Mouse (Mus musculus): ENCODE data around the gene Grm5. TPM values are rescaled to one million over a fixed set of nuclear protein-coding genes. Genes with fewer than 3 reads are reported as not detected.

Grm5 gene
- polyA plus RNA-seq, 1 experiment from 2014 or later: not detected

GRCm38 (mm10) chr7:87793896-87794295, 209.9 kb downstream of the Grm5 start:
- Histone ChIP-seq H3K27me3 (ENCODE audit: control insufficient read depth, insufficient read depth, low read depth, low read length) (no peaks in the 10 kb centered on the region), H3K36me3 (ENCODE audit: control insufficient read depth, insufficient read depth) (no peaks in the 10 kb centered on the region), H3K4me3 (ENCODE audit: low read depth, low read length) (no peak overlapping the region), H3K4me1 (ENCODE audit: control insufficient read depth, low read depth, low read length) (no peaks in the 10 kb centered on the region), H3K27ac (ENCODE audit: low read length) (no peak overlapping the region), H3K4me2 (ENCODE audit: low read depth, low read length) (no peak overlapping the region), H3K9me3 (replicated peaks; ENCODE audit: control insufficient read depth, low read length) (no peaks in the 10 kb centered on the region), H3K9ac (ENCODE audit: low read depth, low read length) (no peak overlapping the region)
- ATAC-seq (ENCODE audit: low read depth): no peak
- 58% methylated on average over 4 of the region's 4 CpGs for WGBS (ENCODE audit: insufficient replicate concordance)

GRCm38 (mm10) chr7:87824898-87825297, 240.9 kb downstream of the Grm5 start:
- 30% methylated on average over 1 of the region's 1 CpGs for WGBS (ENCODE audit: insufficient replicate concordance)
- no peaks in the 10 kb centered on the region for H3K36me3 ChIP-seq (ENCODE audit: control insufficient read depth, insufficient read depth)
- no peak for ATAC-seq (ENCODE audit: low read depth)

GRCm38 (mm10) chr7:87834669-87835068, 250.7 kb downstream of the Grm5 start:
- no peak overlapping the region for H3K27ac ChIP-seq (ENCODE audit: low read length)
- no peak overlapping the region for H3K4me3 ChIP-seq (ENCODE audit: low read depth, low read length)
- H3K4me2 ChIP-seq (ENCODE audit: low read depth, low read length): no peak overlapping the region
- no peaks in the 10 kb centered on the region for H3K36me3 ChIP-seq (ENCODE audit: control insufficient read depth, insufficient read depth)
- 59% methylated on average over 4 of the region's 4 CpGs for WGBS (ENCODE audit: insufficient replicate concordance)
- H3K4me1 ChIP-seq (ENCODE audit: control insufficient read depth, low read depth, low read length): no peaks in the 10 kb centered on the region
- no peaks in the 10 kb centered on the region for H3K27me3 ChIP-seq (ENCODE audit: control insufficient read depth, insufficient read depth, low read depth, low read length)
- ATAC-seq (ENCODE audit: low read depth): no peak
- H3K9ac ChIP-seq (ENCODE audit: low read depth, low read length): no peak overlapping the region
- no peaks in the 10 kb centered on the region for H3K9me3 ChIP-seq (replicated peaks; ENCODE audit: control insufficient read depth, low read length)

More at GRCm38 (mm10) chr7:87824898-87825297, 240.9 kb downstream of the Grm5 start:
- H3K4me1 ChIP-seq (ENCODE audit: control insufficient read depth, low read depth, low read length): no peaks in the 10 kb centered on the region
- no peaks in the 10 kb centered on the region for H3K9me3 ChIP-seq (replicated peaks; ENCODE audit: control insufficient read depth, low read length)
- H3K9ac ChIP-seq (ENCODE audit: low read depth, low read length): no peak overlapping the region
- H3K4me2 ChIP-seq (ENCODE audit: low read depth, low read length): no peak overlapping the region
- H3K27me3 ChIP-seq (ENCODE audit: control insufficient read depth, insufficient read depth, low read depth, low read length): no peaks in the 10 kb centered on the region
- no peak overlapping the region for H3K27ac ChIP-seq (ENCODE audit: low read length)
- H3K4me3 ChIP-seq (ENCODE audit: low read depth, low read length): no peak overlapping the region

GRCm38 (mm10) chr7:87838579-87838978, 254.6 kb downstream of the Grm5 start:
- no peak overlapping the region for H3K27ac ChIP-seq (ENCODE audit: low read length)
- H3K4me3 ChIP-seq (ENCODE audit: low read depth, low read length): no peak overlapping the region
- H3K4me1 ChIP-seq (ENCODE audit: control insufficient read depth, low read depth, low read length): no peaks in the 10 kb centered on the region
- no peaks in the 10 kb centered on the region for H3K27me3 ChIP-seq (ENCODE audit: control insufficient read depth, insufficient read depth, low read depth, low read length)
- no peak overlapping the region for H3K9ac ChIP-seq (ENCODE audit: low read depth, low read length)
- H3K9me3 ChIP-seq (replicated peaks; ENCODE audit: control insufficient read depth, low read length): no peaks in the 10 kb centered on the region
- WGBS (ENCODE audit: insufficient replicate concordance): 54% methylated on average over 1 of the region's 1 CpGs
- H3K36me3 ChIP-seq (ENCODE audit: control insufficient read depth, insufficient read depth): no peaks in the 10 kb centered on the region
- no peak overlapping the region for H3K4me2 ChIP-seq (ENCODE audit: low read depth, low read length)
- ATAC-seq (ENCODE audit: low read depth): no peak

GRCm38 (mm10) chr7:87843496-87843895, 259.5 kb downstream of the Grm5 start:
- no peak for ATAC-seq (ENCODE audit: low read depth)

GRCm38 (mm10) chr7:87846082-87846481, 262.1 kb downstream of the Grm5 start:
- Histone ChIP-seq H3K4me1 (ENCODE audit: control insufficient read depth, low read depth, low read length) (no peaks in the 10 kb centered on the region), H3K27ac (ENCODE audit: low read length) (no peak overlapping the region), H3K36me3 (ENCODE audit: control insufficient read depth, insufficient read depth) (no peaks in the 10 kb centered on the region), H3K9ac (ENCODE audit: low read depth, low read length) (no peak overlapping the region), H3K27me3 (ENCODE audit: control insufficient read depth, insufficient read depth, low read depth, low read length) (no peaks in the 10 kb centered on the region), H3K4me2 (ENCODE audit: low read depth, low read length) (no peak overlapping the region), H3K4me3 (ENCODE audit: low read depth, low read length) (no peak overlapping the region), H3K9me3 (replicated peaks; ENCODE audit: control insufficient read depth, low read length) (no peaks in the 10 kb centered on the region)
- ATAC-seq (ENCODE audit: low read depth): no peak

More at GRCm38 (mm10) chr7:87843496-87843895, 259.5 kb downstream of the Grm5 start:
- Histone ChIP-seq H3K9me3 (replicated peaks; ENCODE audit: control insufficient read depth, low read length) (no peaks in the 10 kb centered on the region), H3K9ac (ENCODE audit: low read depth, low read length) (no peak overlapping the region), H3K4me1 (ENCODE audit: control insufficient read depth, low read depth, low read length) (no peaks in the 10 kb centered on the region), H3K27me3 (ENCODE audit: control insufficient read depth, insufficient read depth, low read depth, low read length) (no peaks in the 10 kb centered on the region), H3K27ac (ENCODE audit: low read length) (no peak overlapping the region), H3K4me2 (ENCODE audit: low read depth, low read length) (no peak overlapping the region), H3K4me3 (ENCODE audit: low read depth, low read length) (no peak overlapping the region), H3K36me3 (ENCODE audit: control insufficient read depth, insufficient read depth) (no peaks in the 10 kb centered on the region)

- 51% methylated on average over 5 of the region's 5 CpGs for WGBS (ENCODE audit: insufficient replicate concordance)
- no peaks in the 10 kb centered on the region for H3K36me3 ChIP-seq (ENCODE audit: control insufficient read depth, insufficient read depth)
- no peak overlapping the region for H3K9ac ChIP-seq (ENCODE audit: low read depth, low read length)
- no peaks in the 10 kb centered on the region for H3K27me3 ChIP-seq (ENCODE audit: control insufficient read depth, insufficient read depth, low read depth, low read length)
- no peaks in the 10 kb centered on the region for H3K4me1 ChIP-seq (ENCODE audit: control insufficient read depth, low read depth, low read length)
- ATAC-seq (ENCODE audit: low read depth): no peak
- H3K4me3 ChIP-seq (ENCODE audit: low read depth, low read length): no peak overlapping the region
- no peak overlapping the region for H3K27ac ChIP-seq (ENCODE audit: low read length)
- no peak overlapping the region for H3K4me2 ChIP-seq (ENCODE audit: low read depth, low read length)
- H3K9me3 ChIP-seq (replicated peaks; ENCODE audit: control insufficient read depth, low read length): no peaks in the 10 kb centered on the region
These were observed 342.0 kb downstream of the Grm5 start for GRCm38 (mm10) chr7:87925956-87926355.

- Histone ChIP-seq H3K27me3 (ENCODE audit: control insufficient read depth, insufficient read depth, low read depth, low read length) (no peaks in the 10 kb centered on the region), H3K4me2 (ENCODE audit: low read depth, low read length) (no peak overlapping the region), H3K4me3 (ENCODE audit: low read depth, low read length) (no peak overlapping the region), H3K36me3 (ENCODE audit: control insufficient read depth, insufficient read depth) (no peaks in the 10 kb centered on the region), H3K27ac (ENCODE audit: low read length) (no peak overlapping the region), H3K4me1 (ENCODE audit: control insufficient read depth, low read depth, low read length) (no peaks in the 10 kb centered on the region), H3K9ac (ENCODE audit: low read depth, low read length) (no peak overlapping the region), H3K9me3 (replicated peaks; ENCODE audit: control insufficient read depth, low read length) (no peaks in the 10 kb centered on the region)
- WGBS (ENCODE audit: insufficient replicate concordance): 54% methylated on average over 1 of the region's 1 CpGs
- ATAC-seq (ENCODE audit: low read depth): no peak
These were observed 353.4 kb downstream of the Grm5 start for GRCm38 (mm10) chr7:87937415-87937814.

- ATAC-seq (ENCODE audit: low read depth): peak; percentile 30; the same call in 1 of the 2 replicates
- Histone ChIP-seq H3K9me3 (replicated peaks; ENCODE audit: control insufficient read depth, low read length) (no peaks in the 10 kb centered on the region), H3K4me3 (ENCODE audit: low read depth, low read length) (no peak overlapping the region), H3K4me1 (ENCODE audit: control insufficient read depth, low read depth, low read length) (no peaks in the 10 kb centered on the region), H3K27me3 (ENCODE audit: control insufficient read depth, insufficient read depth, low read depth, low read length) (no peaks in the 10 kb centered on the region), H3K27ac (ENCODE audit: low read length) (no peak overlapping the region), H3K36me3 (ENCODE audit: control insufficient read depth, insufficient read depth) (no peaks in the 10 kb centered on the region), H3K4me2 (ENCODE audit: low read depth, low read length) (no peak overlapping the region), H3K9ac (ENCODE audit: low read depth, low read length) (no peak overlapping the region)
- WGBS (ENCODE audit: insufficient replicate concordance): 12% methylated on average over 5 of the region's 5 CpGs
These were observed 354.3 kb downstream of the Grm5 start for GRCm38 (mm10) chr7:87938265-87938664.

GRCm38 (mm10) chr7:87950205-87950604, 366.2 kb downstream of the Grm5 start:
- Histone ChIP-seq H3K27me3 (ENCODE audit: control insufficient read depth, insufficient read depth, low read depth, low read length) (no peaks in the 10 kb centered on the region), H3K9me3 (replicated peaks; ENCODE audit: control insufficient read depth, low read length) (no peaks in the 10 kb centered on the region), H3K27ac (ENCODE audit: low read length) (no peak overlapping the region), H3K4me2 (ENCODE audit: low read depth, low read length) (no peak overlapping the region), H3K9ac (ENCODE audit: low read depth, low read length) (no peak overlapping the region), H3K36me3 (ENCODE audit: control insufficient read depth, insufficient read depth) (no peaks in the 10 kb centered on the region), H3K4me1 (ENCODE audit: control insufficient read depth, low read depth, low read length) (no peaks in the 10 kb centered on the region), H3K4me3 (ENCODE audit: low read depth, low read length) (no peak overlapping the region)
- ATAC-seq (ENCODE audit: low read depth): no peak
- WGBS (ENCODE audit: insufficient replicate concordance): 78% methylated on average over 1 of the region's 1 CpGs

Measured in liver, embryonic 16.5 days (tissue).